Mouse (Mus musculus): ENCODE data around the gene Uvrag. TPM values are rescaled to one million over a fixed set of nuclear protein-coding genes. Genes with fewer than 3 reads are reported as not detected.
"Not testable (repeated sequence)": the region's sequence is repeated elsewhere in the genome, so short reads cannot be mapped to it uniquely, and the experiment has no call there.

The Uvrag gene
- total RNA-seq, 2 experiments from 2014 or later: 38.6 to 43.1 TPM

- no peak for DNase-seq (ENCODE audit: extremely low spot score in 1 of 2, low spot score in 1 of 2)
Measured at GRCm38 (mm10) chr7:98991204-98991761, 149.7 kb downstream of the Uvrag start.

GRCm38 (mm10) chr7:98990510-98990909 is 150.4 kb downstream of the Uvrag start:
- no peak for DNase-seq (ENCODE audit: extremely low spot score in 1 of 2, low spot score in 1 of 2)

- no peak for DNase-seq (ENCODE audit: extremely low spot score in 1 of 2, low spot score in 1 of 2)
Measured at GRCm38 (mm10) chr7:98986962-98987441, 153.9 kb downstream of the Uvrag start.

GRCm38 (mm10) chr7:98985935-98986334 is 155.0 kb downstream of the Uvrag start:
- no peak for DNase-seq (ENCODE audit: extremely low spot score in 1 of 2, low spot score in 1 of 2)

- DNase-seq (ENCODE audit: extremely low spot score in 1 of 2, low spot score in 1 of 2): no peak
Measured at GRCm38 (mm10) chr7:98985489-98985888, 155.5 kb downstream of the Uvrag start.

GRCm38 (mm10) chr7:98984319-98984718 is 156.6 kb downstream of the Uvrag start:
- DNase-seq (ENCODE audit: extremely low spot score in 1 of 2, low spot score in 1 of 2): no peak

- no peak for DNase-seq (ENCODE audit: extremely low spot score in 1 of 2, low spot score in 1 of 2)
Measured at GRCm38 (mm10) chr7:98983058-98983457, 157.9 kb downstream of the Uvrag start.

- DNase-seq (ENCODE audit: extremely low spot score in 1 of 2, low spot score in 1 of 2): no peak
Measured at GRCm38 (mm10) chr7:98981423-98981822, 159.5 kb downstream of the Uvrag start.

- no peak for DNase-seq (ENCODE audit: extremely low spot score in 1 of 2, low spot score in 1 of 2)
Measured at GRCm38 (mm10) chr7:98976839-98977457, 164.0 kb downstream of the Uvrag start.

GRCm38 (mm10) chr7:98974590-98974989 is 166.4 kb downstream of the Uvrag start:
- DNase-seq (ENCODE audit: extremely low spot score in 1 of 2, low spot score in 1 of 2): no peak

GRCm38 (mm10) chr7:98970721-98971120 is 170.2 kb downstream of the Uvrag start:
- DNase-seq (ENCODE audit: extremely low spot score in 1 of 2, low spot score in 1 of 2): no peak

GRCm38 (mm10) chr7:98968741-98969395 is 172.1 kb downstream of the Uvrag start:
- DNase-seq (ENCODE audit: extremely low spot score in 1 of 2, low spot score in 1 of 2): no peak

- DNase-seq (ENCODE audit: extremely low spot score in 1 of 2, low spot score in 1 of 2): no peak
Measured at GRCm38 (mm10) chr7:98968082-98968674, 172.8 kb downstream of the Uvrag start.

- DNase-seq (ENCODE audit: extremely low spot score in 1 of 2, low spot score in 1 of 2): no peak
Measured at GRCm38 (mm10) chr7:98967672-98968071, 173.3 kb downstream of the Uvrag start.

- DNase-seq (ENCODE audit: extremely low spot score in 1 of 2, low spot score in 1 of 2): not testable (repeated sequence)
Measured at GRCm38 (mm10) chr7:98963581-98963980, 177.4 kb downstream of the Uvrag start.

- peak; percentile 46 to 69 for DNase-seq (ENCODE audit: extremely low spot score in 1 of 2, low spot score in 1 of 2)
Measured at GRCm38 (mm10) chr7:98962547-98963311, 178.2 kb downstream of the Uvrag start.

- no peak for DNase-seq (ENCODE audit: extremely low spot score in 1 of 2, low spot score in 1 of 2)
Measured at GRCm38 (mm10) chr7:98962074-98962473, 178.9 kb downstream of the Uvrag start.

- DNase-seq (ENCODE audit: extremely low spot score in 1 of 2, low spot score in 1 of 2): no peak
Measured at GRCm38 (mm10) chr7:98960274-98960673, 180.7 kb downstream of the Uvrag start.

GRCm38 (mm10) chr7:98959246-98959645 is 181.7 kb downstream of the Uvrag start:
- DNase-seq (ENCODE audit: extremely low spot score in 1 of 2, low spot score in 1 of 2): no peak

- no peak for DNase-seq (ENCODE audit: extremely low spot score in 1 of 2, low spot score in 1 of 2)
Measured at GRCm38 (mm10) chr7:98958172-98958571, 182.8 kb downstream of the Uvrag start.
